Mouse (Mus musculus): ENCODE measurements around the gene Suv39h1. TPM values are rescaled to one million over a fixed set of nuclear protein-coding genes. Genes with fewer than 3 reads are reported as not detected.
"Not testable (repeated sequence)": the region's sequence is repeated elsewhere in the genome, so short reads cannot be mapped to it uniquely, and the experiment has no call there.

The Suv39h1 gene
- polyA plus RNA-seq, 1 experiment from 2014 or later: 55.8 TPM

DNA sequence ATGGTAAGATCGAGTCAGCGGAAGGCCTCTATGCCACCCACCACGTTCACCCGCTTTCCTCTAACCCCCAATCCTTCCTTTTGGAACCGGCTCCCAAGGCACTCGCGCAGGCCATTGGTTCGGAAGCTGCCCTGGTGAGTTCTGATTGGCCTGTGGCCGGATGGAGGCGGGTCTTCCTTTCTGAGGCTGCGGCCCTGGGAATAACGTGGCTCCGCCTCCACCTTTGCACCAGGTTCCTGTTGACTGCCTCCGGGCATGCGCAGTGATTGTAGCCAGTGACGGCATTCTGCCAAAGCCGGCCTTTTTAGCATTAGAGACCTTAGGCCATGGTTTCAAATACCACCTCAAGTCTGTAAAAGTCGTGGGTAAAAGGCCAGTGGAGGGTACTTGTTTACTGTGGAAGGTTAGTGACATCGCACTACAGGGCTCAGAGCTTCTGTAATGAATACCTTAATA, 22.3 kb upstream of the Suv39h1 start:
- peak; percentile 97 for ATAC-seq (ENCODE audit: insufficient number of reproducible peaks, insufficient read depth, low FRiP score, low read depth)
- H3K4me2 ChIP-seq (replicated peaks; ENCODE audit: low read depth, low read length): peak overlapping the region; percentile 33
- H3K9ac ChIP-seq (replicated peaks; ENCODE audit: low read depth, low read length): no peak overlapping the region
- no peaks in the 10 kb centered on the region for H3K9me3 ChIP-seq (ENCODE audit: control insufficient read depth, low read depth, low read length)
- H3K4me3 ChIP-seq (ENCODE audit: low read depth, low read length): peak overlapping the region; percentile 15
- H3K27me3 ChIP-seq (ENCODE audit: control insufficient read depth, insufficient read depth, low read length): no peaks in the 10 kb centered on the region
- WGBS: 18% methylated on average over 15 of the region's 19 CpGs
- 0 out of 2 replicates have a peak, but pooled peaks cover 3% of the 10 kb centered on the region for H3K4me1 ChIP-seq (ENCODE audit: control insufficient read depth, insufficient read depth, low read length)
- no peak overlapping the region for H3K27ac ChIP-seq (ENCODE audit: low read length)
- H3K36me3 ChIP-seq (ENCODE audit: control insufficient read depth, insufficient read depth, low read length): no peaks in the 10 kb centered on the region

DNA sequence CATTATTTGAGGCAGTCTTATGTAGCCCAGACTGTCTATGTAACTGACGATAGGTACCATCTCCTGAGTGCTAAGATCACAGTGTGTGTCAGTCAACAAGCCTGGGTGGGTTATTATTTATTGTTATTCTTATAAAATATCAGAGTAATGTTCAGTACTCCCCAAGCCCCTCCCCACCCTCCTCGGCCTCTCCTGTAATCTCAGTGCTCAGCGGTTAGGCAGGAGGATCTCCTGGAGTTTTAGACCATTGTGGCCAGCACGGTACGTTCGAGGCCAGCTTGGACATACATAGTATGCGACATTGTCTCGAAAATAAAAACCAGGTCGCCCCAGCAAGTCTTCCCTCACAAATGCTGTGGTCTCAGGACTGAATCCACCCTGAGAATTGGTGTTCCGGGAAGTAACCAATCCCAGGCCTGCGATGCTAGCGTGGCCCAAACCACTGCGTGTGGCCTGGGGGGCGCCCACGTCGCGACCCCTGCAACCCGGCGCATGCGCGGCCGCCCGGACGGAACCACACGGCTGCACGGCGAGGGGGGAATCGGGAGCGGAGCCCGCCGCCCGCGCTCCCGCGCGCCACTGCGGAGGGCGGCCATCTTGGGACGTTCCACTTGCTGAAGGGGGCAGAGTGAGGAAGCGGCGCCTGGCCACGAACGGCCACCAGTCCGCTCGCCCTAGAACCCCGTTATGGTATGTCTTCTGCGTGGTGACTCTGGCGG, 21.7 kb upstream of the Suv39h1 start:
- not testable (repeated sequence) for H3K27ac ChIP-seq (ENCODE audit: low read length); H3K4me1 ChIP-seq (ENCODE audit: control insufficient read depth, insufficient read depth, low read length); H3K27me3 ChIP-seq (ENCODE audit: control insufficient read depth, insufficient read depth, low read length); H3K9me3 ChIP-seq (ENCODE audit: control insufficient read depth, low read depth, low read length); H3K9ac ChIP-seq (replicated peaks; ENCODE audit: low read depth, low read length); H3K36me3 ChIP-seq (ENCODE audit: control insufficient read depth, insufficient read depth, low read length)
- H3K4me3 ChIP-seq (ENCODE audit: low read depth, low read length): peak overlapping the region; percentile 18; the same call in 1 of the 2 replicates
- H3K4me2 ChIP-seq (replicated peaks; ENCODE audit: low read depth, low read length): peak overlapping the region; percentile 30
- 18% methylated on average over 10 of the region's 48 CpGs for WGBS
- ATAC-seq (ENCODE audit: insufficient number of reproducible peaks, insufficient read depth, low FRiP score, low read depth): peak; percentile 91

DNA sequence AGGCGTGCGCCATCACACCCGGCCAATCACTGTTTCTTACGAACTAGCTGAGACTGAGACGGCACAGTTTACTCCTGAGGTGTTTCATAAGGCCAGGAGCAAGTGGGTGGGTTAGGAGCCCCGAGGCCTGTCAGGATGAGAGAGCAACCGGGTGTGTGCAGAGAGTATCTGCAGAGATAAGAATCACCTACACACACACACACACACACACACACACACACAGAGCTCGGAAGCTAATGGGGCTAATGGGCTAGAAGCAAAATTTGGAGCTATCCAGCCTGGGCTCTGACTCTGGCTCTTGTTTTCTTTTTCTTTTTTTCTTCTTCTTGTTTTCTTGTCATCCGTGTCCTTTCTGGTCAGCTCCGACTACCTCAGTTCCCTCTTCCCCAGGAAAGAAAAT, 21.0 kb upstream of the Suv39h1 start:
- Histone ChIP-seq H3K27ac (ENCODE audit: low read length) (no peak overlapping the region), H3K9me3 (ENCODE audit: control insufficient read depth, low read depth, low read length) (no peaks in the 10 kb centered on the region), H3K36me3 (ENCODE audit: control insufficient read depth, insufficient read depth, low read length) (no peaks in the 10 kb centered on the region), H3K27me3 (ENCODE audit: control insufficient read depth, insufficient read depth, low read length) (no peaks in the 10 kb centered on the region), H3K4me2 (replicated peaks; ENCODE audit: low read depth, low read length) (peak overlapping the region; percentile 30), H3K9ac (replicated peaks; ENCODE audit: low read depth, low read length) (no peak overlapping the region; the same call in 1 of the 2 replicates), H3K4me1 (ENCODE audit: control insufficient read depth, insufficient read depth, low read length) (0 out of 2 replicates have a peak, but pooled peaks cover 1% of the 10 kb centered on the region), H3K4me3 (ENCODE audit: low read depth, low read length) (peak overlapping the region; percentile 18; the same call in 1 of the 2 replicates)
- no peak for ATAC-seq (ENCODE audit: insufficient number of reproducible peaks, insufficient read depth, low FRiP score, low read depth)
- WGBS: 81% methylated on average over 10 of the region's 10 CpGs

DNA sequence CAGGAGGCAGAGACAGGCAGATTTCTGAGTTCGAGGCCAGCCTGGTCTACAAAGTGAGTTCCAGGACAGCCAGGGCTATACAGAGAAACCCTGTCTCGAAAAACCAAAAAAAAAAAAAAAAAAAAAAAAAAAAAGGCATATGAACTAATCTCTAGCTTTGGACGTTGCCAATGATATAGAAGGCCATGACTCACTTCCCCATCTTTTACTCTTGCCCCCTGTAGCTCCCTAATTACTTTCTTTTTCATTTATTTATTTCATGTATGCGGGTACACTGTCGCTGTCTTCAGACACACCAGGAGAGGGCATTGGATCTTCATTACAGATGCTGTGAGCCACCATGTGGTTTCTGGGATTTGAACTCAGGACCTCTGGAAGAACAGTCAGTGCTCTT, 16.4 kb upstream of the Suv39h1 start:
- H3K9me3 ChIP-seq (ENCODE audit: control insufficient read depth, low read depth, low read length); ATAC-seq (ENCODE audit: insufficient number of reproducible peaks, insufficient read depth, low FRiP score, low read depth); H3K9ac ChIP-seq (replicated peaks; ENCODE audit: low read depth, low read length); H3K4me1 ChIP-seq (ENCODE audit: control insufficient read depth, insufficient read depth, low read length); H3K27ac ChIP-seq (ENCODE audit: low read length); H3K4me2 ChIP-seq (replicated peaks; ENCODE audit: low read depth, low read length); H3K4me3 ChIP-seq (ENCODE audit: low read depth, low read length); H3K27me3 ChIP-seq (ENCODE audit: control insufficient read depth, insufficient read depth, low read length); H3K36me3 ChIP-seq (ENCODE audit: control insufficient read depth, insufficient read depth, low read length): not testable (repeated sequence)
- 83% methylated on average over 4 of the region's 5 CpGs for WGBS

DNA sequence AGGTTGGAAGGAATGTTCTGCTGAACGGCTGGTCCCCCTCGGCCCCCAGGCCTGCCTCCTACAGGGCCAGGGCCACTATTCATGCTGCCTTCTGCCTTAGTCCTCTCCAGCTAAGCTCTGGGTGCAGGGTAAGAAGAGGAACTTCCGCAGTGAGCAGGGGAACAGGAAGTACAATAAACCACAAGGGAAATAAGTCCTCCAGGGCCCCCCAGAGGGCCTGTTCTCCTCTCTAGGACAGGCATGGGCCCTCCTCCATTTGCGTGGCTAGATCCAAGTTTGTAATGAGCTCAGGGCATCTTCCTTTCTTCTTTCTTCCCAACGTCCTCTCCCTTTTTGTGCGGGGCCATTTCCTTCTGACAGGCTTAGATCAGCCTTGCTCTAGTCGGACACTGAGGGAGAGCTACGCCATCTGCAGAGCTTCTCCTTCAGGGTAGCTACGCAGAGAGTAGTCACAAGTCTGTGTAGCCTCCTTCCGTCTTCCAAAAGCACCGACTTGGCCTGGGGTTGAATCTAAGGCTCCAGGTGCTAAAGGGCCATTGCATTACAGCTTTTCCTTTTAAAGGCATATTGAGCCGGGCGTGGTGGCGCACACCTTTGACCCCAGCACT, 15.9 kb upstream of the Suv39h1 start, which contains the start of gene Was:
Gene Was (minus strand): TSS at position 153 of the 608 bp plus-strand sequence.
- Histone ChIP-seq H3K4me1 (ENCODE audit: control insufficient read depth, insufficient read depth, low read length) (no peaks in the 10 kb centered on the region), H3K27me3 (ENCODE audit: control insufficient read depth, insufficient read depth, low read length) (no peaks in the 10 kb centered on the region), H3K9ac (replicated peaks; ENCODE audit: low read depth, low read length) (no peak within 1 kb of the TSS), H3K9me3 (ENCODE audit: control insufficient read depth, low read depth, low read length) (no peaks in the 10 kb centered on the region), H3K4me2 (replicated peaks; ENCODE audit: low read depth, low read length) (no peak within 1 kb of the TSS), H3K27ac (ENCODE audit: low read length) (no peak within 1 kb of the TSS), H3K36me3 (ENCODE audit: control insufficient read depth, insufficient read depth, low read length) (no peaks in the 10 kb centered on the region), H3K4me3 (ENCODE audit: low read depth, low read length) (no peak within 1 kb of the TSS)
- WGBS: 87% methylated on average over 14 of the region's 14 CpGs
- no peak for ATAC-seq (ENCODE audit: insufficient number of reproducible peaks, insufficient read depth, low FRiP score, low read depth)

DNA sequence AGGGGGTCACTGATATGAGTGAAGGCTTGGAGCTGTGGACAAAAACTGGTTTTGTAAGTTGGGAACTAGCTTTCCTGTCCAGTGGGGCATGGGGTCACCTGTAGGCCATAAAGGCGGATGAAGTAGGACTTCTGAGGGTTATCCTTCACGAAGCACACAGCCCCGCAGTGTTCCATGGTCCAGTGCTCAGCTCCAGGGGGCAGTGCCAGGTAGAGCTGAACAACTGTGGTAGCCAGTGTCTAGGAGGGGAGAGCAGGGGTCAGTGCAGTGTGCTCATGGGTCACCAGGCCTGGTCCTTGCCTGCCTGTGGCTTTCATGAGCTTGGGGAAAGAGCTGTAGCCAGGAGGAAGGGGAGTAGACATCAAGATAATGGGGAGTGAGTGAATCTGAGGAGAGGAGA, 15.2 kb upstream of the Suv39h1 start:
- Histone ChIP-seq H3K27me3 (ENCODE audit: control insufficient read depth, insufficient read depth, low read length) (no peaks in the 10 kb centered on the region), H3K4me1 (ENCODE audit: control insufficient read depth, insufficient read depth, low read length) (no peaks in the 10 kb centered on the region), H3K9me3 (ENCODE audit: control insufficient read depth, low read depth, low read length) (no peaks in the 10 kb centered on the region), H3K4me3 (ENCODE audit: low read depth, low read length) (no peak overlapping the region), H3K27ac (ENCODE audit: low read length) (no peak overlapping the region), H3K4me2 (replicated peaks; ENCODE audit: low read depth, low read length) (no peak overlapping the region), H3K36me3 (ENCODE audit: control insufficient read depth, insufficient read depth, low read length) (no peaks in the 10 kb centered on the region), H3K9ac (replicated peaks; ENCODE audit: low read depth, low read length) (no peak overlapping the region)
- 93% methylated on average over 3 of the region's 3 CpGs for WGBS
- ATAC-seq (ENCODE audit: insufficient number of reproducible peaks, insufficient read depth, low FRiP score, low read depth): no peak

DNA sequence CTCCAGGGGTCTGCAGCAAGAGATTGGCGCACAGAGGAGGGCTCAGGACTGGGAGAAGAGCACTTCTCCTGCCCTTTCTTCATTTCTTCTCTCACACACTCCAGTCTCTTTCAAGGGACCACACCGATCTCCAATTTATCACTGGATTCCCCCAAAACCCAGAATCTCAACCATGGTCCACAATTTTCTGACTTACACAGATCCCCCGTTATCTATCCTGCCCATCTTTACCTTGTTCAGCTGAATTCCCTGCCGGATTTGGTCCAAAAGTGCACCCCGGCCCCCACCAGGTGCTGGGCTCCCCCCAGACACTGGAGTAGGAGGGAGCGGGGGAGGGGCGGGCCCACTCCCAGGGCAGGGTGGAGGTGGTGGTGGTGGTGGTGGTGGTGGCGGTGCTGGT, 11.1 kb upstream of the Suv39h1 start:
- Histone ChIP-seq H3K4me2 (replicated peaks; ENCODE audit: low read depth, low read length) (no peak overlapping the region), H3K36me3 (ENCODE audit: control insufficient read depth, insufficient read depth, low read length) (no peaks in the 10 kb centered on the region), H3K27me3 (ENCODE audit: control insufficient read depth, insufficient read depth, low read length) (no peaks in the 10 kb centered on the region), H3K9ac (replicated peaks; ENCODE audit: low read depth, low read length) (no peak overlapping the region), H3K27ac (ENCODE audit: low read length) (no peak overlapping the region), H3K4me3 (ENCODE audit: low read depth, low read length) (no peak overlapping the region), H3K4me1 (ENCODE audit: control insufficient read depth, insufficient read depth, low read length) (no peaks in the 10 kb centered on the region), H3K9me3 (ENCODE audit: control insufficient read depth, low read depth, low read length) (no peaks in the 10 kb centered on the region)
- WGBS: 80% methylated on average over 8 of the region's 8 CpGs
- no peak for ATAC-seq (ENCODE audit: insufficient number of reproducible peaks, insufficient read depth, low FRiP score, low read depth)

DNA sequence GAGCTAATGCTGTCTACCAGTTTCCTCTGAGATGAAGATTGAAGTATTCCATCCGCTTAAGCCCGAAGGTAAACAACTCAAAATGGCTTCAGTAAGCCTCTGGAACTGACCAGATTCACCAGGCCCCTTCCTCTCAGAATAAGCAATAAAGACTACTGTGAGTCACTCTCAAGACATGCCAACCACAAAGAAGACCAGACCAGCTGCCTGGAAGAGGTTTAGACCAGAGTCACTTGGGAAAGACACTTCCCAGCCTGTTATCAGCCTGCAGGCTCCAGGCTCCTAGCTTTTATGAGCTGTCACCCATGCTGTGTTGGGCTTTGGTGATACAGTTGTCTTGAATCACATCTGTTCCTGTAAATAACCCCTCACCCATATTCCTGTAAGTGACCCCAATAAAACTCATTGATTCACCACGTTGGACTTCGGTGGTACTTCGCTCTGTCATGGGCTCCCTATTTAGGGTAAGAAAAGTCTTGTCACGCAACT, 10.3 kb upstream of the Suv39h1 start:
- Histone ChIP-seq H3K4me2 (replicated peaks; ENCODE audit: low read depth, low read length) (no peak overlapping the region), H3K4me3 (ENCODE audit: low read depth, low read length) (no peak overlapping the region), H3K9me3 (ENCODE audit: control insufficient read depth, low read depth, low read length) (no peaks in the 10 kb centered on the region), H3K27ac (ENCODE audit: low read length) (no peak overlapping the region), H3K4me1 (ENCODE audit: control insufficient read depth, insufficient read depth, low read length) (no peaks in the 10 kb centered on the region), H3K27me3 (ENCODE audit: control insufficient read depth, insufficient read depth, low read length) (no peaks in the 10 kb centered on the region), H3K36me3 (ENCODE audit: control insufficient read depth, insufficient read depth, low read length) (no peaks in the 10 kb centered on the region), H3K9ac (replicated peaks; ENCODE audit: low read depth, low read length) (no peak overlapping the region)
- WGBS: 80% methylated on average over 6 of the region's 6 CpGs
- no peak for ATAC-seq (ENCODE audit: insufficient number of reproducible peaks, insufficient read depth, low FRiP score, low read depth)
